Mouse (Mus musculus) left cerebral cortex, postnatal 14 days (tissue): Measurements from ENCODE around the gene Rorb. TPM values are rescaled to one million over a fixed set of nuclear protein-coding genes. Genes with fewer than 3 reads are reported as not detected.

Source experiments
- DNase-seq, 2 experiments: peaks; one replicate each; pipeline ENCODE4 v3.0.0; 2021 to 2022; ENCODE audit warnings: low spot score in 2 of 2, mixed read lengths in 1 of 2
- intact Hi-C: fragments of 180-260 bp; cut with DNase I; formaldehyde crosslinking; loops from one replicate; pipeline ENCODE4 v1.15.1; 2025
- long read RNA-seq, 2 experiments: library from polyadenylated mRNA; stranded (forward); transcript quantifications; one replicate each; pipeline ENCODE4 v2.0.0; 2021
- total RNA-seq, 2 experiments: library from RNA; stranded (reverse); gene quantifications; 2 replicates each; pipeline ENCODE4 v1.2.3; 2021

Rorb gene
- 10 to 100 TPM; 53.4 to 75.6 TPM for total RNA-seq
- long read RNA-seq, experiment 1, full-length matches to known transcripts: 4 of 14 reads
- long read RNA-seq, experiment 1, partial matches to known transcripts: 1 of 14 reads
- long read RNA-seq, experiment 1, other reads (novel, unspliced or antisense): 9 of 14 reads
- long read RNA-seq, experiment 2, full-length matches to known transcripts: 1 of 11 reads
- long read RNA-seq, experiment 2, partial matches to known transcripts: 0 of 11 reads
- long read RNA-seq, experiment 2, other reads (novel, unspliced or antisense): 10 of 11 reads

GRCm38 (mm10) chr19:19110793-19111427 is at the start of gene Rorb:
Rorb (minus strand) TSS chr19:19111196.
- intact Hi-C loops: no loop called here
- peak; percentile 83 to 84 for DNase-seq

- intact Hi-C loops: no loop called here
- no peak for DNase-seq
Observed at GRCm38 (mm10) chr19:19148847-19149246, 37.9 kb upstream of the Rorb start.

- intact Hi-C loops: no loop called here
- no peak for DNase-seq
Observed at GRCm38 (mm10) chr19:19144447-19144846, 33.5 kb upstream of the Rorb start.

GRCm38 (mm10) chr19:19136856-19137255 is 25.9 kb upstream of the Rorb start:
- DNase-seq: no peak
- intact Hi-C loops: no loop called here

GRCm38 (mm10) chr19:19135838-19136237 is 24.8 kb upstream of the Rorb start:
- no peak for DNase-seq
- intact Hi-C loops: no loop called here

GRCm38 (mm10) chr19:19122324-19122723 is 11.3 kb upstream of the Rorb start:
- intact Hi-C loops: no loop called here

GRCm38 (mm10) chr19:19112180-19112579 is 1.2 kb upstream of the Rorb start:
- intact Hi-C loops: no loop called here
- no peak for DNase-seq

More at GRCm38 (mm10) chr19:19122324-19122723, 11.3 kb upstream of the Rorb start:
- DNase-seq: no peak

- no peak for DNase-seq
- intact Hi-C loops: no loop called here
Observed at GRCm38 (mm10) chr19:19111428-19112170, 603 bp upstream of the Rorb start.

GRCm38 (mm10) chr19:19110011-19110768 is 806 bp downstream of the Rorb start:
- intact Hi-C loops: no loop called here
- peak; percentile 33 to 44 for DNase-seq

GRCm38 (mm10) chr19:19108596-19109381 is 2.2 kb downstream of the Rorb start:
- intact Hi-C loops: loop anchor here (10.0 kb wide), 2 partner anchors 134 to 224 kb away; no protein-coding TSS in a partner anchor
- DNase-seq: peak; percentile 34 to 49

GRCm38 (mm10) chr19:19104581-19104980 is 6.4 kb downstream of the Rorb start:
- DNase-seq: no peak
- intact Hi-C loops: loop anchor here (10.0 kb wide), 2 partner anchors 130 to 220 kb away; no protein-coding TSS in a partner anchor

GRCm38 (mm10) chr19:19097149-19097548 is 13.8 kb downstream of the Rorb start:
- DNase-seq: no peak
- intact Hi-C loops: no loop called here

- intact Hi-C loops: no loop called here
Observed at GRCm38 (mm10) chr19:19089427-19089826, 21.6 kb downstream of the Rorb start.

GRCm38 (mm10) chr19:19077880-19078279 is 33.1 kb downstream of the Rorb start:
- no peak for DNase-seq
- intact Hi-C loops: no loop called here

More at GRCm38 (mm10) chr19:19089427-19089826, 21.6 kb downstream of the Rorb start:
- DNase-seq: no peak

- intact Hi-C loops: no loop called here
- DNase-seq: no peak
Observed at GRCm38 (mm10) chr19:19074756-19075155, 36.2 kb downstream of the Rorb start.

- DNase-seq: no peak
- intact Hi-C loops: no loop called here
Observed at GRCm38 (mm10) chr19:19058710-19059398, 52.1 kb downstream of the Rorb start.

- intact Hi-C loops: no loop called here
- no peak for DNase-seq
Observed at GRCm38 (mm10) chr19:19058201-19058600, 52.8 kb downstream of the Rorb start.

GRCm38 (mm10) chr19:19043138-19043537 is 67.9 kb downstream of the Rorb start:
- intact Hi-C loops: loop anchor here (5.0 kb wide), 1 partner anchor 1299 kb away; no protein-coding TSS in a partner anchor

More at GRCm38 (mm10) chr19:19043138-19043537, 67.9 kb downstream of the Rorb start:
- DNase-seq: peak in 1 of 2 experiments; percentile 19
